Mouse (Mus musculus): ENCODE data around the gene Elmo3.
A peak's percentile ranks its signal among the peaks of the same experiment; 100 is the strongest.

The Elmo3 gene

DNA sequence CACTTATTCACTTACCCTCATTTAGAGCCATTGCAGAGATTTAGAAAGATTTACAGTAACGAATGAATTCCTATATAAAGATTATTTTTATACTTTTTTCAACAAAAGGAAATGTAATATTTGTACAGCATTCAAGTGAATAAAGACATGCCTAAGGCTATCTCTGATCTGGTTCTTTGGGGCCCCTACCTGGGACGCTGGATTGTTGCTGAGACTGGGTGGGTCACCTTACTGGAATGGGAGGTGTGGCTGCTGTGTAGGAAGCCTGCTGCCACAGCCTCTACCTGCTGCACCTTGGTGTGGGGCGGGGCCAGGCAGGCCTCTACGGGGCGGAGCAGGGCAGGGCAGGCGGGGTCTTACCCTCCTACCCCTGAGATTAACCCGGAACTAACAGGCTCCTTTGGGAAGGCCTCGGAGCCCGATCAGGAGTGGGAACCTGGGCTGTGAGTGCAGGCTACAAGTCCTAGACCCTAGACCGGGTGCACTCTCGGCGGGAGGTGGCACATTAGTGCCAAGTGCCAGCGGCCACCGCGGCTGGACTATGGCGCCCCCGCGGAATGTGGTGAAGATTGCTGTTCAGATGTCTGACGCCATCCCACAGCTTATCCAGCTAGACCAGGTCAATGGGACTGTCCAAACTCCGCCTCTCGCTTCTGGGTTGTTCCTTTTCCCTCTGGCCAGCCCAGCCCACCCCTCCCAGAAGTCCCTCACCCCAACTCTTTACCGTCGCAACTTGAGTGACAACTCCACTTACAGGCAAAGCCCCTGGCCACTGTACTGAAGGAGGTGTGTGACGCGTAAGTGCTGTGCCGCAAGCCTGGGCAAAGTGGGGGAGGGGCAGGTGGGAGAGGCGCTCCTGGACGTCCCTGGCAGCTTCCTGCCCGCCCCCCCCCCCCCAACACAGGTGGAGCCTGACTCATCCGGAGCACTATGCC lies at the start of gene Elmo3:
Elmo3 (plus strand) TSS at position 391 of the 935 bp plus-strand sequence.
- DNase-seq = peak; percentile 61

DNA sequence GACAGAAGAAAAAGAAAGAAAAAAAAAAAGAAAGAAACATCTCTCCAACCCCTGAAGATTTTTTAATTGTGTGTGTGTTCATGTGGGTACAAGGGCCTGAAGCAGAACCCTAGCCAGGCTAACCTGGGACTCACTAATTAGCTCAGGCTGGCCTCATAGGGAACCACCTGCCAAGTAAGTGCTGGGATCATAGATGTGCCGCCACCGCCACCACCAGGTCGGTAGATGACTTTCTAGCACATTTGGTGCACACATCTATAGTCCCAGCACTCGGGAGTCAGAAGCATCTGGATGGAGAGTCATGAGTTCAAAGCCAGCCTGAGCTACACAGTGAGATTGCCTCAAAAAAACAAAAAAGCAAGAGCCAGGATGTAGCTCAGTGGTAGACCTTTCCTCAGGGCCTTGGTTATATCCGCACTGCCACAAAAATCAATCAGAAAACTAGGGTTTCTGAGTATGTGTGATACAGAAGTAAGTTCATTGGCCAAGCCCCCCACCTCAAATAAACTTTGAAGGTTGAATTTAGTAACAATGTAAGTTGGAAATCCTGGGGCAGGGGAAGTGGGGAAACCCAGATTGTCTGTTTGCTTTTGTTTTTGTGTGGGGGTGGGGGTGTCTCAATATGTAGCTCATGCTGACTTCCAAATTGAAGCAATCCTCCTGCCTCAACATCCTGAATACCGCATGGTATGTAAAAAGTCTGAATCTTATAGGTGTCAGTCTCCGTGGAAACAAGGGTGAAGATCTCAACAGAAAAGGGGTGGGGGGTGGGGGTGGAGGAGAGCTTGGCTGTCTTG lies 47.9 kb upstream of the Elmo3 start:
- no peak for DNase-seq

DNA sequence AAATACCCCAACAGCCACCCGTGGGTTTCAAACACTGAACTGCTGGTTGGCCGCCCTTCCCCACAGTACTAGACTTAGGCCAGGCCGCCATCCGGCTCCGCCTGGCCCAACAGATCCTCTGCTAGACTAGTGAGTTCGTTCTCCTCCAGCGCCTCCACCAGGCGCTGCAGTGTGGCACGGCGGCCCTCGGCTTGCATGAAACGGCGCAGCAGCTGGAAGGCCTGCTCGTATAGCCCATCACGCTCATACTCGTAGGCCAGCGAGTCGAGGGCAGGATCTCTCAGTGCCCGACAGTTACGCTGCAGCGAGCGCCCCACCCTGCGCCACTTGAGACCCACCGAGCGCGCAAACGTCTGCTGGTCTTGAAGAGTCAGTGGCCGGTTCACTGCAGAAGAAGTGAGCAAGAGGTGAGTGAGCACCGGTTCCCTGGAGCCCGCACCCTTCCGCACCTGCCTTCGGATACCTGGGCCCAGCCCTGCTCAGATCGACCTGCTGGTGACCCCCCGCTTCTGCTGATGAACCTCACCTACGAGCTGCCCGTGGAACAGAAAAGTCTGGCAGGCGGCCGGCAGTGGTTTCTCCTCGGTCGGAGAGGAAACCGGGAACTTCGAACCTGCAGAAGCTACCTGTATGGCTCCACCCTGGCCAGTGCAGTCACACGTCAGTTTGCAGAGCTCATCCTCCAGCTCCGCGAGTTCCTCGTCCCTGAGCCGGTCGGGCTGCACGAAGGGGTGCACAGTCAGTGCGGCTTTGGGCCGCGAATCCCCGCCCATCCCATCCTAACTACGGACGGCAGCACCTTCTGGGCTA lies 46.3 kb upstream of the Elmo3 start:
- peak; percentile 69 for DNase-seq

DNA sequence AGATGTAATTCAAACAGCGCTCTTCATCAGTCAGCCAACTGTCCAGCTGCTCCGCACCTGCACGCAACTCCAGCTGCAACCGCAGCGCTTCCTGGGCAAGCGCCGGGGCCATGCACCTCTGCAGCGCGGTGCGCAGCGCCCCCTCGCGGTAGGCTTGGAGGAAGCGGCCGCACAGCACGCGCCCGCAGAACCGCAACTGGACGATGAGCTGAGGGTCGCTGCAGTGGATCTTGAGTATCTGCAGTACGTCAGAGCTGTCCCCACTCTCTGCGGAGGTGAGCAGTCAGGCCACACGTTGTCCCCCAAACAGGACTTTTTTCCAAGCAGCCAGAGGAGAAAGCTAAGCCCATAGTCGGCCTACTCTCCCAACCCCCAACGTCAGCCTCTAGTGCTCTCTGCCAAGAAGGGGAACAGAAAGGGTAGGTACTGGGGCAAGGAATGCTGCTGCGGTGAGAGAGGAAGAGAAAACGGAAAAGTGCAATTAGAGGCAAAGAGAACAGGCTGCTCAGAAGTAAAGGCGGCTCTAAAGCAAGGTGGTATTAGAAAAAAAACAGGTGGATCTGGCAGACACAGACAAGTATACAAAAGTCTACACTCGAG lies 45.6 kb upstream of the Elmo3 start:
- DNase-seq = peak; percentile 85

DNA sequence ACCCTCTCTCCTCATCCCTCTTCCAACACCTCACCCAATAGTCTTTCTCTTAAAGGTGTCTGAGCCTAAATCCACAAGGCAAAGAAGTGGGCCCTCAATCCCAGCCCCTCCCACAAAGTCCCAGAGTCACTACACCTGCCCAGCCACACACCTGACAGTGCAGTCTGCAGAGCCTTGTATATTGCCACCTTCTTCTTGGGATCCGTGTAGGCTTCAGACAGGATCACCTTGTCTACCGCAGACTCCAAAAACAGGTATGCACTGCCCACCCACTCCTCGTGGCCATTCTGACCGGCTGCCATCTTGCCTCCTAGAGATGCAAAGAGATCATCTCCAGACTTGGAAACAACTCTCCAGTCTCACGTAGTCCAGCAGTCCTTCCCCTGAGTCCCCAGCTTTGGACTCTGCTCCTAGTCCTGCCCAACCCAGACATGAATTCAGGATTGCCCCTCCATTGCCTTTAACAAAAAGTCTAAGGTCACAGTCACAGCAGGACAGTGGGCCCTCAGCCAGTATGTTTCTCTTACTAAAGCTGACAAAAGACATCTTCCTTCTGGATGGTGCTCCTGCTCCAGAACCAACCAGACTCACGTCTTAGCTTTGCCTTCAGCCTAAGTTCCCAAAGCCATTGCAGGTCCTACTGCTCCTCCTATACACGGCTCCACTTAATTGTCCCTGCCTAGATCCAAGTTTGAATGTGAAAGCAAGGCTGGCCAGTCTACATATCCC lies 44.9 kb upstream of the Elmo3 start:
- DNase-seq = no peak

DNA sequence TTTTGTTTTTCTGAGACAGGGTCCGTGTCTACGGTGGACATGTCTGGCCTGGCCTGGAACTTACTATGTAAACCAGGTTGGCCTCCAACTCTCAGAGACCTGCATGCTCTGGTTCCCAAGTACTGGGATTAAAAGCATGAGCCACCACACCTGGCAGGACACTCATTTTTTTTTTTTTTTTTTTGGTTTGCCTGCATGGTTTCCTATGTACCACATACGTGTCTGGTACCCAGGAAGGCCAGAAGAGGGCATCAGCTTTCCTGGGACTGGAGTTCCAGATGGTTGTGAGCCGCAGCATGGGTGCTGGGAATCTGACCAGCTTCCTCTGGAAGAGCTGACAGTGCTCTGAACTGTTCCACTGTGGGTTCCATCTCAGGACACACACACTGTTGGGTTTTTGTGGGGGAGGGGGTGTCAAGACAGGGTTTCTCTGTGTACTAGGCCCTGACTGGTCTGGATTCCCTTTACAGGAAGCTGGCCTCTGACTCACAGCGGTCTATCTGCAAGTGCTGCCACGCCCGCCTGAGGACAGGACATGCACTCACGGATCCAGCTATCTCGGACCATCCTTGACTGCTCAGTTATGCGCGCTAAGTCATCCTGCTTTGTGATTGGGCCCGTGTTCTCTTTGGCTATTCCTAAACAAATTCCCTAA lies 43.9 kb upstream of the Elmo3 start:
- no peak for DNase-seq

DNA sequence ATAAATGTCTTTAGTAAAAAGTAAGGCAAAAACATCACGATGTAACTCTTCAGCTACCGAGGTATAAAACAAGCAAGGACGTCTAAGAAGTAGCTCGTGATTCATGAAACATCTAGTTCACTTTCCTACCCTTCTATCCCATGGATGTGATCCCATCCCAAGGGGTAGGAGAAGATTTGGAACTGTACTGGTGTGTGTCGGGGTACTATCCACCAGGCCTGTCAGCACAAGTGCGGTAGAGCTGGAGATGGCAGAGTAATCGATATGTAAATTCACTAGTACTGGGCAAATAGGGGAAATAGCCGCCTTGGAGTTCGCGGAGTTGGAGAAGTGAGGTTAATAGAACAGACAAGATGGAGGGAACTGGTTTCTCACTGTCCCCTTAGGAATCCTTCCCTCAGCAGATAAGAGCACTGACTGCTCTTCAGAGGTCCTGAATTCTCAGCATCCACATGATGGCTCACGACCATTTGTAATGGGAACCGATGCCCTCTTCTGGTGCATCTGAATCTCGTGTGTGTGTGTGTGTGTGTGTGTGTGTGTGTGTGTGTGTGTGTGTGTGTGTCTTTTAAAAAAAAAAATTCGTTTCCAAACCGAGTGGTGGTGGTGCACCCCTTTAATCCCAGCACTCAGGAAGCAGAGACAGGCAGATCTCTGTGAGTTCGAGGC lies 42.0 kb upstream of the Elmo3 start:
- no peak for DNase-seq

DNA sequence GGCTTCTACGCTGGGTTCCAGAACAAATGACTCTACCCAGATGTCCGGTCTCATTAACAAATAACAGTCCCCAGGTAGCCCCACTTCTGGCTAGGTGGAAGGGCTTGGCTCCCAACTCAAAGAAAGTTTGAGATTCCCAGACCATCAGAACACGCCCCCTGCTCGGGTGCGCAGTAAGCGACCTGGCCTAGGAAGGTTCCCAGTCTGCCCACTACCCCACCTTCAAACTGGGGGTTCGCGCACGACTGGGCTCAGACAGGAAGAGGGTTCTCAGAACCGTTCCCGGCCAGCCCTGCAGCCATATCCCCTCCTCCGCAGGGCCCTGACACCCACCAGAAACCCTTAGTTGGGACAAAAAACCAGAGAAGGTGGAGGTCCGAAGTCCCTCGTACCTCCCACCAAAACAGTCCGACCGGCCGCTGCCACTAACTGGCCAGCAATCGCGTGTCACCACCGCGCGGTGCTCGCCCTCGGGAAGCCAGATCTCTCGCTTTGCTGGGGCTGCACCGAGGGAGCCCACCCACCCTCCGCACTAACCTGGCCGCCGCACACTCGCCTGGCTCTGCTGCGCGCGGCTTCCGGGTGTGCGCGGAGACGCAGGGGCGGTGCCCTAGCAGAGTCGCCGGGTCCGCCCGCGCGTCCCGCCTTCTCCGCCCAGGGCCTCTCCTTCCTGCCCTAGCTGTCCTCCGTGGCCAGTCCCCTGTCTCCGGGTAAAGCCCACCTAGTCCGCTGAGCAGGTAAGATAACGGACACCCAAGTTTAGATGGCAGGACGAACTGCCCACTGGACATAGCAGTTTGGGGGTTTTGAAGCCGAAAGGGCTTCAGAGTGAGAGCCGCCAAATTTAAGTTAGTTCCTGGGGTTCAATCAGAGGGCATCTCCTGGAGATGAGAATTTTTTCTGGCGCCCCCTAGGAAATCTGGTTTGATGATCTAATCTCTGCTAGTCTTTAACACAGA lies 41.1 kb upstream of the Elmo3 start, which contains the start of the genes Tradd and Fbxl8:
Tradd (minus strand) TSS at position 586 of the 959 bp plus-strand sequence.
Fbxl8 (plus strand) TSS at position 625 of the 959 bp plus-strand sequence.
- peak; percentile 70 for DNase-seq

DNA sequence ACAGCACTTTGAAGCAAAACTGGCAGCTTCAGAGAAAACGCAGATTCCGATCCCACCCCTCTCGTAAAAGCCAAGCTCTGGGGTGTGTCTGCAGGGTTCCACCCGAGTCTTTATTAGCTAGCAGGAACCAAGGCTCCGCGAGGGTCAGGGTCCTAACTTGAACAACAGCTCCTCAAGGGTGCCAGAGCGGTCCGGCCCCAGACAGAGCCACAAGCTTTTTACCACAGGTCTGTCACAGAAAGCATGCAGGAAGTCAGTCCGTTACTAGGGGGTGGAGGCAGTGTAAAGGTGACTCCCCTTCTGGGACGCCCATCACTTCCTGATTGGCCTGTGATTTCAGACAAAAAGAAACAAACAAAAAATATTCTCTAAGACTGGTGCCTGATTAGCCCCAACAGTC lies 40.3 kb upstream of the Elmo3 start:
- DNase-seq = no peak

DNA sequence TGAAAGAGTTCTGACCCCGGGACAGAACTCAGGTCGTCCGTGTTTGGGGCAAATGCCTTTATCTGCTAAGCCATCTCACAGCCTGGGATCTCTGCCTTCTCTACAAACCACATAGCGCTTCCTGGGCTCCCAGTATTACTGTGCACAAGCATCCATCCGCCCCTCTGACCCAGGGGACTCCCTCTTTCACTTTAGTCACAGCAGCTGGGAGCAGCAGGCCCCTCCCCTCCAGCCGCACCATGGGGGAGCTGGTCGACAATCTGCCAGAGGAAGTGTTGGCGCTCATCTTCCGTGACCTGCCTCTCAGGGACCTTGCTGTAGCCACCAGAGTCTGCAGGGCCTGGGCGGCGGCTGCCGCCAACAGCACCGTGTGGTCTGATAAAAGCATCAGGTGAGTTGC lies 38.6 kb upstream of the Elmo3 start:
- no peak for DNase-seq

DNA sequence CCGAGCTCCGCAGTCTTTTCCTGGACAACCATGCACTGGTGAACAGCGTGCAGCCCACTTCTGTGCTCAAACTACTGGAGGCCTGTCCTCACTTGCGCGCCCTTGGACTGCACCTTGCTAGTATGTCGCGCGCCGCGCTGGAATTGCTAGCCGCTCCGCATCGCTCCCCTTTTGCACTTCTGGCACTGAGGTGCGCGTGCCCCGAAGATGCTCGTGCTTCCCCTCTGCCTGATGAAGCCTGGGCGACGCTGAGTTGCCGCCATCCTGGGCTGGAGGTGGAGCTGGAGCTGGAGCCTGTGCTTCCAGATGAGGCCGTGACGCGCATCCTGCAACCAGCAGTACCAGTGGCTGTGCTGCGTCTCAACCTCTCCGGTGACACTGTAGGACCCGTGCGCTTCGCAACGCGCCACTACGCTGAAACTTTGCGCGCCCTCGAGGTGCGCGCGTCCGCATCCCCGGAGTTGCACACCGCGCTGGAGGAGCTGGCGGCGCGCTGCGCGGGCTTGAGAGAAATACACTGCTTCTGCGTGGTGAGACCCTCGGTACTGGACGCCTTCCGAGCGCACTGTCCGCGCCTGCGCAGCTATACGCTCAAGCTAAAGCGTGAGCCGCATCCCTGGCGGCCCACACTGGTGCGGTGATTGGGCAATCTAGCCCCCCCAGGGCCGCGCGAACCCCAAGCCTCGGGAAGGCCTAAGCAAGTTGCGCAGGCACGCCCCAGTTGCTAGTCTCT lies 36.9 kb upstream of the Elmo3 start:
- peak; percentile 89 for DNase-seq

DNA sequence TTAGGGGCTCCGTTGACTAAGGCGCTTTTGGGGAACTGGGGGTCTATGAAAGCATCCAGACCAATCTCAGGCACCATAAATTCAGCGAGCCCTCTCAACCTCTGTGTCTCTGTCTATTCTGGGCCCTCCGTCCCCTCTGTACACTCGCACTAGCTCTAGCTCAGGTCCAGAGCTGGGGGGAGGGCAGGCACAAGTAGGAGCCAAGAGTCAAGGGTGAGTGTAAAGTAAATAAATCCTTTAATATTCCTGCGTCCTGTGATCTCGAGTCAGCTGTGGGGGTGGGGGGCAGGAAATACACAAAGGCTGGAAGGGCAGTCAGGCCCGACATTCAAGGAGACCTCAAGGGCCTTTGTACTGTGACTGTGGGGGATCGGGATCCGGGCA lies 36.3 kb upstream of the Elmo3 start:
- no peak for DNase-seq

DNA sequence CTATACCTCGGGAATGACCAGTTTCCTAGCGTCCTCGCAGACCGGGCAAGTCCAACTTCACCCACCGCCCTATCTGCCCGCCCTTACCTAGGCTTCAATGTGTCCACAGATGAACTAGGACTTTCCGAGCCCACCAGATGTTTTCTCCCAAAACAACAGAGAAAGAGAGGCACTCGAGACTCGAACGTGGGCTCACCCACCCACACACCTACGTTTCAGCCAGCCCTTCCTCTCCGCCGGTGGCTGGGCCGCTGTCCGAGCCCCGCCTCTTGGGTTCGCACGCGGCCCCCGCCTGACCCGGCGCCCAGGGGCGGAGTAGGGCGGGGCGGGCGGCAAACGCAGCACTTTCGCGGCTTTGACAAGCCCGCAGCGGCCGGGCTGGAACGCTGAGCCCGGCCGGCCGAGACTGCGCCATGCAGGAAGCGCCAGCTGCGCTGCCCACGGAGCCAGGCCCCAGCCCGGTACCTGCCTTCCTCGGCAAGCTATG lies 35.9 kb upstream of the Elmo3 start, which contains the start of gene Hsf4:
Hsf4 (plus strand) TSS at position 341 of the 487 bp plus-strand sequence.
- peak; percentile 44 for DNase-seq

DNA sequence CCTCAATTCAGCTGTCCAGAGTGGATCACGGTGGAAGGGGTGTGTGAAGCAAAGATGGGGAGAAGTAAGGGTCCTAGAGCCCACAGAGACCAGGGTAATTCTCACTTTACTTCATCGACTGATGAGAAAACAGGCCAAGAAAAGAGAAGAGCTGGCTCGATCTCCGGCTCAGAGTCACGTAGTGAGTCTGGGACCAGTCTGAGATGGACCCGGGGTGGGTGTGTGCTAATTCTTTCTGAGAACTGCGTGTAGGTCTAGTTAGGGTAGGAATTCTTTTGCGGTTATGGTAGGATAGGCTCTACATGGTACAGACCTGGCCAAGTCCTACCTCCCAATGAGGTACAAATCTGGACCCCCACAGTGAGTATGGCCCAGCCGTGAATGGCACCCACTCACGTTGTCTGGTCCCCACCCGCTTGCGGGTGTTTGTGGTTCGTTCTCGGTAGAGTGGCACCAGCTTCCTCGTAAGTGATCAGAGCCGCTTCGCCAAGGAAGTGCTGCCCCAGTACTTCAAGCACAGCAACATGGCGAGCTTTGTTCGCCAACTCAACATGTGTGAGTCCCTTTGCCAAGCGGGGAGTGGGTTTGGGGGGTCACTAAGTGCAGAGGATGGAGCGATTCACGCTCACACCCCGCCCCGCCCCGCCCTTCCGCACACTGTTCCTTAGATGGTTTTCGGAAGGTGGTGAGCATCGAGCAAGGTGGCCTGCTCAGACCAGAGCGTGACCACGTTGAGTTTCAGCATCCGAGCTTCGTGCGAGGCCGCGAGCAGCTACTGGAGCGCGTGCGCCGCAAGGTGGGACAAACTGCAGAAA lies 35.1 kb upstream of the Elmo3 start:
- DNase-seq = no peak

DNA sequence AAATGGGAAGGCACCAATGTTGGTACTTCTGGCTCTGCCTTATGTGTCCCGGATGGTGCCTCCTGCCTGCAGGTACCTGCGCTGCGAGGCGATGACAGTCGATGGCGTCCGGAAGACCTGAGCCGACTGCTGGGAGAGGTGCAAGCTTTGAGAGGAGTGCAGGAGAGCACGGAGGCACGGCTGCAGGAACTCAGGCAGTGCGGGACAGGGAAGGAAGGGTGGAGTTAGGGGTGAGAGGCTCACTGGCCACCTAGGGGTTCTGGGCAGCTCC lies 34.5 kb upstream of the Elmo3 start:
- DNase-seq = no peak

DNA sequence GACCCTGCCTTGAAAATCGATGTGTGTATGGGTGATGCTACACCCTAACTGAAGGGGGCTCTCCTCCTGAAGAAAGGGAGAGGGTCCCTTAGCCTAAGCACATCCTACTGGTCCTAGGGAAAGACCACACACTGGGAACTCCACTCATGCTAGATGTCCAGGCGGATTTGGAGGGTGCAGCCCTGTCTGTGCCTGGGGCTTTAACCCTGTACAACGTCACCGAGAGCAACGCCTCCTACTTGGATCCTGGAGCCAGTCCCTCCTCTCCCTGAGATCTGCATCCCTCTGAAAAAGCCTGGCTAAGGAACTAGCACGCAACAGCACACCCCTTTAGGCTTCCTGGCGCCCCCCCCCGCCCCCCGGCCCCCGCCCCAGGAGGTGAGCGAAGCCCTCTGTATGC lies 30.0 kb upstream of the Elmo3 start:
- DNase-seq = no peak

DNA sequence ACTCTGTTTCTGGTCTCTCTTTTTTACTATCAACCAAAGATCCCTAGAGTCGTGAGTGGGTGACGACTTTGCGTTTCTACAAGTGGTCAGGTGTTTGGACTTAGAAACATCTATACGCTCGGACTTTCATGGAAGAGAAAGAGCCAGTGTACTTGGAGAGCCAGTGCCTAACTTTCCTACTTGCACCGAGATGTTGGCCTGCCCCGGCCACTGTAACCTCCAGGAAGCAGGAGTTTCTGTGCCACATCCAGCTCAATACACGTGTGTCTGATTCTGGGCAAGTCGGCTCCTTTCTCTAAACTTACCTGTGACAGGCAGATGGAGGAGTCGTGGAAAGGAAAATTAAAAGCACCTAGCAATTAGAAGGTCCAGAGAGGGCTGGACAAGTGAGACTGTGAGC lies 29.6 kb upstream of the Elmo3 start, which contains the start of gene Nol3:
Nol3 (plus strand) TSS at position 301 of the 400 bp plus-strand sequence.
- no peak for DNase-seq

Data from retina, postnatal 1 day (tissue).